Mouse (Mus musculus) myocyte (in vitro differentiated cells): ENCODE data around the gene Zdhhc8. TPM values are rescaled to one million over a fixed set of nuclear protein-coding genes. Genes with fewer than 3 reads are reported as not detected.

Experiments used
- H3K27me3 ChIP-seq: one replicate; pipeline ENCODE4 v1.6.1; 2011; ENCODE audit not compliant: control insufficient read depth, insufficient read depth, insufficient read length
- H3K36me3 ChIP-seq: one replicate; pipeline ENCODE4 v1.6.1; 2011; ENCODE audit not compliant: control insufficient read depth, insufficient read depth
- H3K4me2 ChIP-seq: one replicate; pipeline ENCODE4 v1.6.1; 2011; ENCODE audit warnings: low read depth, control low read depth
- H3K4me3 ChIP-seq: one replicate; pipeline ENCODE4 v1.5.1; 2011; ENCODE audit warnings: mild to moderate bottlenecking, control low read depth, moderate library complexity
- H3K79me2 ChIP-seq: one replicate; pipeline ENCODE4 v1.6.1; 2011; ENCODE audit not compliant: control insufficient read depth, insufficient read depth
- H3ac ChIP-seq: one replicate; pipeline ENCODE4 v1.6.1; 2011; ENCODE audit not compliant: control insufficient read depth, insufficient read length
- CEBPB ChIP-seq: IDR thresholded peaks from 2 replicates; pipeline ENCODE4 v1.6.1; 2011; ENCODE audit warnings: mild to moderate bottlenecking, moderate library complexity; ENCODE audit not compliant: poor library complexity, insufficient read depth, severe bottlenecking
- E2F4 ChIP-seq: IDR thresholded peaks from one replicate; pipeline ENCODE4 v1.6.1; 2011; ENCODE audit warnings: mild to moderate bottlenecking, control low read depth, moderate library complexity; ENCODE audit not compliant: insufficient read depth
- MAX ChIP-seq: IDR thresholded peaks from one replicate; pipeline ENCODE4 v1.6.1; 2011; ENCODE audit warnings: low read depth, mild to moderate bottlenecking, control low read depth
- MYOD1 ChIP-seq, 3 experiments: IDR thresholded peaks; one replicate each; pipeline ENCODE4 v1.6.1; 2011; ENCODE audit warnings: control low read depth in 2 of 3, low read depth in 2 of 3, mild to moderate bottlenecking in 2 of 3, moderate library complexity in 1 of 3; ENCODE audit not compliant: insufficient read length in 2 of 3, control insufficient read depth in 1 of 3
- MYOG ChIP-seq, 3 experiments: IDR thresholded peaks; one replicate each; pipeline ENCODE4 v1.6.1; 2011; ENCODE audit warnings: control low read depth in 2 of 3, low read depth in 2 of 3, mild to moderate bottlenecking in 2 of 3; ENCODE audit not compliant: insufficient read length in 2 of 3, control insufficient read depth in 1 of 3, insufficient read depth in 1 of 3
- POLR2A ChIP-seq: IDR thresholded peaks from one replicate; pipeline ENCODE4 v1.6.1; 2011; ENCODE audit warnings: low read depth, mild to moderate bottlenecking, control low read depth, moderate library complexity; ENCODE audit not compliant: insufficient read length
- POLR2AphosphoS2 ChIP-seq: IDR thresholded peaks from one replicate; pipeline ENCODE4 v1.6.1; 2011; ENCODE audit warnings: low read depth, control low read depth; ENCODE audit not compliant: insufficient read length
- REST ChIP-seq: IDR thresholded peaks from one replicate; pipeline ENCODE4 v1.6.1; 2011; ENCODE audit warnings: mild to moderate bottlenecking, control low read depth, moderate library complexity; ENCODE audit not compliant: insufficient read depth, insufficient read length
- SRF ChIP-seq: IDR thresholded peaks from one replicate; pipeline ENCODE4 v1.6.1; 2011; ENCODE audit warnings: low read depth; ENCODE audit not compliant: control insufficient read depth, insufficient read length
- TCF12 ChIP-seq: IDR thresholded peaks from one replicate; pipeline ENCODE4 v1.6.1; 2011; ENCODE audit warnings: mild to moderate bottlenecking, control low read depth; ENCODE audit not compliant: poor library complexity, insufficient read depth, severe bottlenecking
- TCF3 ChIP-seq: IDR thresholded peaks from one replicate; pipeline ENCODE4 v1.6.1; 2011; ENCODE audit warnings: low read depth, control low read depth; ENCODE audit not compliant: insufficient read length
- USF1 ChIP-seq: IDR thresholded peaks from one replicate; pipeline ENCODE4 v1.6.1; 2011; ENCODE audit warnings: low read depth, mild to moderate bottlenecking, control low read depth, moderate library complexity
- polyA plus RNA-seq: library from polyadenylated mRNA; unstranded; fragments of >200 nt; fragmentation: generic; extraction: Trizol; gene quantifications from one replicate; pipeline ENCODE4 v1.2.1, GENCODE M21; 2012; ENCODE audit warnings: missing spikeins

Zdhhc8 gene
- polyA plus RNA-seq, 1 experiment = 26.1 TPM

DNA sequence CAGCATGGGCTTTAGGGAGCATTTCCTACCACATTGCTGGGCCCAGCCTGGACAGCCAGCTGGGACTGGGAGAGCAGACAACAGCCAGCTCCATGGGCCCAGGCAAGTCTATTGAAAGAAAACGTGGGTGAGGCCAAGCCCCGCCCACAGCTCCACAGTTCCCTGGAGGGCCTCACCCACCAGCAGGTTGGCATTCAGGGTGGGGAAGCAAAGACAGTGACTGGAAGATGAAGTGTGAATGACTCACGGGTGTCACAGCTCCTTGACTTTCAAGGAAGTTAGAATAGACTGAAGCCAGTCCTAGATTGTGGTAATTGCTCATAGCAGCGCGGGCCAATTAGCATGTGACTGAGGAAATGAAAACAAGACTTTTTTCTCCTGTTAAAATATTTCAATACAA is 39.9 kb downstream of the Zdhhc8 start:
- Histone ChIP-seq H3ac (no peak overlapping the region), H3K27me3 (no peaks in the 10 kb centered on the region), H3K4me2 (peak overlapping the region; percentile 65), H3K4me3 (no peak overlapping the region), H3K79me2 (no peaks in the 10 kb centered on the region), H3K36me3 (no peaks in the 10 kb centered on the region)
- no peak for TF ChIP-seq SRF
- no peak for TF ChIP-seq POLR2AphosphoS2
- peak; percentile 5 for TF ChIP-seq POLR2A
- TF ChIP-seq E2F4 = no peak
- peak in 1 of 3 experiments; percentile 31 for TF ChIP-seq MYOD1 (IDR thresholded peaks at IDR 0.05; ENCODE audit: control insufficient read depth in 1 of 3, insufficient read length in 2 of 3, low read depth in 2 of 3)
- no peak for TF ChIP-seq CEBPB
- no peak for TF ChIP-seq MAX
- no peak for TF ChIP-seq REST
- TF ChIP-seq USF1 = no peak
- TF ChIP-seq MYOG (IDR thresholded peaks at IDR 0.05; ENCODE audit: control insufficient read depth in 1 of 3, insufficient read depth in 1 of 3, insufficient read length in 2 of 3, low read depth in 2 of 3) = peak in 1 of 3 experiments; percentile 51
- no peak for TF ChIP-seq TCF12
- TF ChIP-seq TCF3 = no peak

GRCm38 (mm10) chr16:18194208-18194985 is 40.5 kb downstream of the Zdhhc8 start:
- Histone ChIP-seq H3K27me3 (no peaks in the 10 kb centered on the region), H3K4me3 (no peak overlapping the region), H3K36me3 (no peaks in the 10 kb centered on the region), H3ac (no peak overlapping the region), H3K79me2 (no peaks in the 10 kb centered on the region), H3K4me2 (peak overlapping the region; percentile 65)
- no peak for TF ChIP-seq E2F4
- TF ChIP-seq REST = no peak
- TF ChIP-seq MYOG (IDR thresholded peaks at IDR 0.05; ENCODE audit: control insufficient read depth in 1 of 3, insufficient read depth in 1 of 3, insufficient read length in 2 of 3, low read depth in 2 of 3) = peak in 2 of 3 experiments; percentile 13 to 62
- no peak for TF ChIP-seq CEBPB
- TF ChIP-seq MYOD1 (IDR thresholded peaks at IDR 0.05; ENCODE audit: control insufficient read depth in 1 of 3, insufficient read length in 2 of 3, low read depth in 2 of 3) = peak in 1 of 3 experiments; percentile 50
- no peak for TF ChIP-seq SRF

- no peak overlapping the region for H3ac ChIP-seq
- no peak overlapping the region for H3K4me2 ChIP-seq
- no peaks in the 10 kb centered on the region for H3K36me3 ChIP-seq
- H3K27me3 ChIP-seq = no peaks in the 10 kb centered on the region
- H3K79me2 ChIP-seq = no peaks in the 10 kb centered on the region
- TF ChIP-seq TCF3 = no peak
- no peak for TF ChIP-seq MYOD1 (IDR thresholded peaks at IDR 0.05; ENCODE audit: control insufficient read depth in 1 of 3, insufficient read length in 2 of 3, low read depth in 2 of 3)
- no peak for TF ChIP-seq POLR2AphosphoS2
- no peak for TF ChIP-seq MAX
- no peak for TF ChIP-seq POLR2A
- no peak for TF ChIP-seq CEBPB
- TF ChIP-seq E2F4 = no peak
- TF ChIP-seq TCF12 = no peak
- TF ChIP-seq USF1 = no peak
- no peak overlapping the region for H3K4me3 ChIP-seq
These were observed 43.9 kb downstream of the Zdhhc8 start for GRCm38 (mm10) chr16:18191006-18191405.

DNA sequence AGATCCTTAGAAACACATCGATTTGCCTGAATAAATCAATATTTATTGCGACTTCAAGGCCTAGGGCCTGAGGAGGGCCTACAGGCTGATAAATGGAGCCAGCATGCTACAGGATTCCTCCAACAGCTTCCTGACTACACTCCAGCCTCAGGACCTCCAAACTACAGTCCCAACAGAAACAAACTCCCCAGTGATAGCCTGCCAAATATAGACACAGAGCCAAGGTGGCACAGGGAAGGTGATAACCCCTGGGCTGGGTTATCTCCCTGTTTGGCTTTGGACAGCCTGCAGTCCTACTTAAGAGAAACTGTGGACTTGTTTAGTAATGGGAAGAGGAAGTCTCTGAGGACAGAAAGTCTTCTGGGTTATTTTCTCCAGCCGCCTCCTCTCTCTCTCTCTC is 47.7 kb downstream of the Zdhhc8 start:
- H3K27me3 ChIP-seq = no peaks in the 10 kb centered on the region
- H3K4me2 ChIP-seq = no peak overlapping the region

GRCm38 (mm10) chr16:18186798-18187197 is 48.1 kb downstream of the Zdhhc8 start:
- TF ChIP-seq MYOD1 (IDR thresholded peaks at IDR 0.05; ENCODE audit: control insufficient read depth in 1 of 3, insufficient read length in 2 of 3, low read depth in 2 of 3) (peak in 2 of 3 experiments; percentile 11 to 44), MAX (no peak), POLR2A (no peak), MYOG (IDR thresholded peaks at IDR 0.05; ENCODE audit: control insufficient read depth in 1 of 3, insufficient read depth in 1 of 3, insufficient read length in 2 of 3, low read depth in 2 of 3) (peak; percentile 5 to 54 (median 46)), CEBPB (no peak), TCF12 (no peak)
- no peak overlapping the region for H3K4me2 ChIP-seq
- H3K79me2 ChIP-seq = no peaks in the 10 kb centered on the region
- no peak overlapping the region for H3ac ChIP-seq
- H3K36me3 ChIP-seq = no peaks in the 10 kb centered on the region
- H3K4me3 ChIP-seq = no peak overlapping the region
- H3K27me3 ChIP-seq = no peaks in the 10 kb centered on the region

More for the DNA sequence above, 47.7 kb downstream of the Zdhhc8 start:
- Histone ChIP-seq H3ac (no peak overlapping the region), H3K4me3 (no peak overlapping the region), H3K79me2 (no peaks in the 10 kb centered on the region), H3K36me3 (no peaks in the 10 kb centered on the region)
- TF ChIP-seq POLR2A = no peak
- no peak for TF ChIP-seq TCF3
- no peak for TF ChIP-seq SRF
- TF ChIP-seq REST = no peak
- TF ChIP-seq POLR2AphosphoS2 = no peak
